Mouse (Mus musculus): ENCODE measurements around the gene Sucla2. TPM values are rescaled to one million over a fixed set of nuclear protein-coding genes. Genes with fewer than 3 reads are reported as not detected.
A peak's percentile ranks its signal among the peaks of the same experiment; 100 is the strongest.
"Not testable (repeated sequence)": the region's sequence is repeated elsewhere in the genome, so short reads cannot be mapped to it uniquely, and the experiment has no call there.

The Sucla2 gene
- polyA plus RNA-seq, 1 experiment from 2014 or later: 111 TPM

DNA sequence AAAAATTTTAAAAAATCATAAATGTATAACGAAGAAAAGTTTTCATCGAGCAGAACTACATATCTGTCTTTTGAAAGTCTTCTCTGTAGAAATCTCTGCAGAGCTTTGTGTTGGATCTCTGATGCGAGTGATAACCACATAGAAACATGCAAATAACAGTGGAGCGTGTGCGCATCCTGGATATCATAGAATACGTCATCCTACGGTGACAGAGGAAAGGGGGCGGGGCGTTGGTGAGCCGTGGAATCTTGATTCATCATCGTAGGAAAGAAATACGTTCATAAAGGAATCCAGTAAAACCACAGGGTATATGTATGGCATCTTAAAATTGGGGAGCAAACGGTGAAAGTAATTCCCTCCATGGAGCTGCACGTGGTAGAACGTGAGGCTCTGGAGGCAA, 17.9 kb upstream of the Sucla2 start:
- DNase-seq (ENCODE audit: low spot score): no peak
- Histone ChIP-seq H3K9ac (ENCODE audit: low read length) (no peak overlapping the region), H3K4me2 (ENCODE audit: low read length) (no peak overlapping the region), H3K9me3 (replicated peaks; ENCODE audit: control insufficient read depth, low read length) (no peaks in the 10 kb centered on the region), H3K27me3 (replicated peaks; ENCODE audit: control insufficient read depth, insufficient read depth, low read length) (no peaks in the 10 kb centered on the region), H3K27ac (ENCODE audit: low read depth, low read length) (no peak overlapping the region), H3K4me3 (ENCODE audit: low read depth, low read length) (no peak overlapping the region), H3K36me3 (ENCODE audit: control insufficient read depth, insufficient read depth, low read length) (peaks cover 6% of the 10 kb centered on the region; the same call in 1 of the 2 replicates), H3K4me1 (ENCODE audit: control insufficient read depth, insufficient read depth, low read length) (peaks cover 20% of the 10 kb centered on the region)
- no peak for ATAC-seq
- 91% methylated on average over 15 of the region's 15 CpGs for WGBS

DNA sequence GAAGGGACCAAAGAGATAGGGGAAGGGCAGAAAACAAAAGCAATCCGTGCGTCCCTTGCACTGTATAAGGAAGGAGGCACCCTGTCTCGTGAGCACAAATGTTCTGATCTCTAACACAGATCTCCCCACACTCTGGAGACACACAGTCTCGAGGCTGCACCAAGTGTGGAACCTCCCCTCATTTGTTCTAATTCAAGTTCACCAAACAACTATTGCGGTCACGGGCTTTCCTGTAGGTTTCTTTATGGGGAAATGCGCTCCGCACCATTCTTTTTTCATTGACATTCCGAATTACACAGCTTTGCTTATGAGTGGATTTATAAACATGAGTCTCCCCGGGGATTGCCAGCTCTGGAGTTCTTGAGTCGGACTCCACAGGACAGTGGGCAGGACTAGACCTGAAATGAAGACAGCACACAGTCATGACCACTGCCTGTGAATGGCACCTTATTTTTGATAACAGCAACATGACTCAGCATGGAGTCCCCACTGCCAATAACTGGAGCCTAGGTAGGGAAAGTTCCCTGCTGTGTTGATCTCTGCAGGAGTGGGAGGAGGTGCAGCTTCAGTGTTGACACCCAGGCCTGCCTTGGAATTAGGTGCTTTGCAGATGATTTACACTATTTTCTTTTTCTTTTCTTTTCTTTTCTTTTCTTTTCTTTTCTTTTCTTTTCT, 17.3 kb upstream of the Sucla2 start:
- Histone ChIP-seq H3K27me3 (replicated peaks; ENCODE audit: control insufficient read depth, insufficient read depth, low read length) (no peaks in the 10 kb centered on the region), H3K9me3 (replicated peaks; ENCODE audit: control insufficient read depth, low read length) (no peaks in the 10 kb centered on the region), H3K4me2 (ENCODE audit: low read length) (no peak overlapping the region), H3K9ac (ENCODE audit: low read length) (no peak overlapping the region), H3K36me3 (ENCODE audit: control insufficient read depth, insufficient read depth, low read length) (peaks cover 10% of the 10 kb centered on the region; the same call in 1 of the 2 replicates), H3K27ac (ENCODE audit: low read depth, low read length) (no peak overlapping the region), H3K4me3 (ENCODE audit: low read depth, low read length) (no peak overlapping the region), H3K4me1 (ENCODE audit: control insufficient read depth, insufficient read depth, low read length) (peaks cover 14% of the 10 kb centered on the region)
- no peak for DNase-seq (ENCODE audit: low spot score)
- 83% methylated on average over 11 of the region's 11 CpGs for WGBS
- no peak for ATAC-seq

DNA sequence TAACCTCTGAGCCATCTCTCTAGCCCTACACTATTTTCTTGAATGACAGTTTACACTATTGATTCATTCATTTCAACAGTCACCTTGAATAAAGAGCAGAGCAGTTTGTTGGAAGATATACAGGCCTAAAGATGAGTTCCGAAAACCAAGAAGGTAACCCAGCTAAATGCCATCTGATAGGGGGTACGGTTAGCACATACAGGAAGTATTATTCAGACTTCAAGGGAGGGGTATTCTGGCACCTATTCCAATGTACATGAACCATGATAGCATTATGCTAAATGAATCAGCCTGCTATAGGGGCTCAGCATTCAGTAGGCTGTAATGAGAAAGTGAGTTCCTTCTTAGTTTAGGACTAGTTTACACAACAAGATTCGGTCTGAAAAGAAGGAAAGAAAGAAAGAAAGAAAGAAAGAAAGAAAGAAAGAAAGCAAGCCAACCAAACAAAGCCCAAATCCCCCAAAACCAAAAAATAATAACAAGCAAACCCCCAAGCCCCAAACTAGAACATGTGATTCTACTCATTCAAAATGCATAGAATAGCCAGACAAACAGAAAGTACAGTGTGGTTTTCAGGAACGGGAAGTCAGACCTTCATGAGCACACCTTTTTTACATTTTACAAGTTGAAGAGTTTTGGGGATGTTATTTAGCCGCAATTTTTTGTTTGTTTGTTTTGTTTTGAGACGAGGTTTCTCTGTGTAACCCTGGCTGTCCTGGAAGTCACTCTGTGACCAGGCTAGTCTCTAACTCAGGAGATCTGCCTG, 16.3 kb upstream of the Sucla2 start:
- Histone ChIP-seq H3K4me1 (ENCODE audit: control insufficient read depth, insufficient read depth, low read length) (peaks cover 8% of the 10 kb centered on the region), H3K9me3 (replicated peaks; ENCODE audit: control insufficient read depth, low read length) (no peaks in the 10 kb centered on the region), H3K4me2 (ENCODE audit: low read length) (no peak overlapping the region), H3K4me3 (ENCODE audit: low read depth, low read length) (no peak overlapping the region), H3K9ac (ENCODE audit: low read length) (no peak overlapping the region), H3K27ac (ENCODE audit: low read depth, low read length) (no peak overlapping the region), H3K36me3 (ENCODE audit: control insufficient read depth, insufficient read depth, low read length) (peaks cover 12% of the 10 kb centered on the region; the same call in 1 of the 2 replicates), H3K27me3 (replicated peaks; ENCODE audit: control insufficient read depth, insufficient read depth, low read length) (no peaks in the 10 kb centered on the region)
- no peak for DNase-seq (ENCODE audit: low spot score)
- ATAC-seq: no peak; the same call in 1 of the 2 replicates
- WGBS: 92% methylated on average over 6 of the region's 6 CpGs

GRCm38 (mm10) chr14:73509765-73510423, 15.2 kb upstream of the Sucla2 start, which contains the start of gene Med4:
Gene Med4 (plus strand): TSS chr14:73510025.
- WGBS: under 1% methylated on average over 41 of the region's 41 CpGs

GRCm38 (mm10) chr14:73524136-73524535, 983 bp upstream of the Sucla2 start:
- Histone ChIP-seq H3K4me2 (ENCODE audit: low read length) (no peak overlapping the region; the same call in 1 of the 2 replicates), H3K4me1 (ENCODE audit: control insufficient read depth, insufficient read depth, low read length) (peaks cover 2% of the 10 kb centered on the region; the same call in 1 of the 2 replicates), H3K27me3 (replicated peaks; ENCODE audit: control insufficient read depth, insufficient read depth, low read length) (no peaks in the 10 kb centered on the region), H3K9me3 (replicated peaks; ENCODE audit: control insufficient read depth, low read length) (no peaks in the 10 kb centered on the region), H3K4me3 (ENCODE audit: low read depth, low read length) (no peak overlapping the region), H3K36me3 (ENCODE audit: control insufficient read depth, insufficient read depth, low read length) (no peaks in the 10 kb centered on the region), H3K27ac (ENCODE audit: low read depth, low read length) (no peak overlapping the region), H3K9ac (ENCODE audit: low read length) (no peak overlapping the region)
- ATAC-seq: no peak
- WGBS: 65% methylated on average over 3 of the region's 3 CpGs
- no peak for DNase-seq (ENCODE audit: low spot score)

More at GRCm38 (mm10) chr14:73509765-73510423, 15.2 kb upstream of the Sucla2 start, which contains the start of gene Med4:
- Histone ChIP-seq H3K4me1 (ENCODE audit: control insufficient read depth, insufficient read depth, low read length) (peaks cover 7% of the 10 kb centered on the region), H3K27ac (ENCODE audit: low read depth, low read length) (no peak within 1 kb of the TSS), H3K4me2 (ENCODE audit: low read length) (peak within 1 kb of the TSS; percentile 92), H3K9ac (ENCODE audit: low read length) (peak within 1 kb of the TSS; percentile 90), H3K4me3 (ENCODE audit: low read depth, low read length) (peak within 1 kb of the TSS; percentile 83), H3K36me3 (ENCODE audit: control insufficient read depth, insufficient read depth, low read length) (peaks cover 19% of the 10 kb centered on the region), H3K9me3 (replicated peaks; ENCODE audit: control insufficient read depth, low read length) (no peaks in the 10 kb centered on the region), H3K27me3 (replicated peaks; ENCODE audit: control insufficient read depth, insufficient read depth, low read length) (no peaks in the 10 kb centered on the region)
- peak; percentile 96 for DNase-seq (ENCODE audit: low spot score)
- ATAC-seq: peak; percentile 98

- not testable (repeated sequence) for ATAC-seq
- WGBS: 94% methylated on average over 3 of the region's 3 CpGs
Measured at GRCm38 (mm10) chr14:73528661-73529060, 3.5 kb downstream of the Sucla2 start.

DNA sequence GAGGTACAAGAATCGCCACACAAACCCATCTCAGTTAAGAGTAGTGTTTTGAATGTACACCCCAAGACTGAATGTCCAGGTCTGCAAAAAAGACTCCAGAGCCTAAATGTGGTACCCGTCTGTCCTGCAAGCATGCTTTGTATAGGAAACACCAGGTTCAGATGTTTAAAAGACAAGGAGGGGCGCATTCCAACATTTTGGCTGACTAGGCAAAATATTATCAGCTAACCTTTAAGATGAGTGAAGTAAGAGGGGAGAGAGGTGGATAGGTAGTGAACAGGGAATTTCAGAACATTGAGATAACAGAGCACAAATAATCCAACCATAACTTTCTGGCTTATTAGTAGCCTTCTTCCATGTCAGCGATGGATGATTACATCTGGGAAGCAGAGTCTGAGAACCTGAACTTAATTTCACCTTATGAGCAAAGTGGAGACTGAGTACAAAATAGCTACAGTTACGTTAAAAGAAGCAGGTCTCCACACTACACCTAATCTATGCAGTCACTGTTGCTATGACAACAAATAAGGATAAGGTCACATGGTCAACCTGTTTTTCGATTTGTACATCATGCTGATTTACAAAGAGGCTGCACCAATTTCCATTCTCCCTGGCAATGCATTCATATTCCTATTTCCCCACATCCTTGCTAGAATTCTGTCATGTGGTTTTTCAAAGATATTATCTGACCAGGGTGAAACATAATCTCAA, 8.8 kb downstream of the Sucla2 start:
- 67% methylated on average over 6 of the region's 6 CpGs for WGBS
- ATAC-seq: no peak

More at GRCm38 (mm10) chr14:73528661-73529060, 3.5 kb downstream of the Sucla2 start:
- not testable (repeated sequence) for H3K27me3 ChIP-seq (replicated peaks; ENCODE audit: control insufficient read depth, insufficient read depth, low read length); H3K27ac ChIP-seq (ENCODE audit: low read depth, low read length); H3K4me3 ChIP-seq (ENCODE audit: low read depth, low read length); H3K4me1 ChIP-seq (ENCODE audit: control insufficient read depth, insufficient read depth, low read length); H3K9me3 ChIP-seq (replicated peaks; ENCODE audit: control insufficient read depth, low read length); H3K36me3 ChIP-seq (ENCODE audit: control insufficient read depth, insufficient read depth, low read length); DNase-seq (ENCODE audit: low spot score); H3K4me2 ChIP-seq (ENCODE audit: low read length); H3K9ac ChIP-seq (ENCODE audit: low read length)

DNA sequence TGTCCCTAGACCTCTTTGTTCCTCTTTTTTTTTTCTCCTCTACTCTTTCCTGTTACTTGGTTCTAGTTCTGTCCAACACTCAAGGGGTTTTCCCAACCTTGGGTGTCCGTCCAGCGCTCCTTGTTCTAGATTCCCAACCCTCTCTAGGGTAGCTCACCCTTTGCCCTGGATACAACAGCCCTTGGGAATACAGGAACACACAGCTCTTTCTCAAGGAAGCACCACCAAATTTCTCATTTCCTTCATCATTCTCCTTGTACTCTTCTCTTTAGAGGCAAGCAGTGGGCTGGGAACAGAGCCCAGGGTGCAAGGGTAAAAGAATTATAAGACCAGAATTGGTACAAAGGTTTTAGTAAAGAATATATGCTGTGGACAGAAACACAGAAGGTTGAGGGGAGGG, 10.5 kb downstream of the Sucla2 start:
- Histone ChIP-seq H3K4me2 (ENCODE audit: low read length) (no peak overlapping the region), H3K4me1 (ENCODE audit: control insufficient read depth, insufficient read depth, low read length) (no peaks in the 10 kb centered on the region), H3K27me3 (replicated peaks; ENCODE audit: control insufficient read depth, insufficient read depth, low read length) (no peaks in the 10 kb centered on the region), H3K36me3 (ENCODE audit: control insufficient read depth, insufficient read depth, low read length) (no peaks in the 10 kb centered on the region), H3K4me3 (ENCODE audit: low read depth, low read length) (no peak overlapping the region), H3K27ac (ENCODE audit: low read depth, low read length) (no peak overlapping the region), H3K9me3 (replicated peaks; ENCODE audit: control insufficient read depth, low read length) (no peaks in the 10 kb centered on the region), H3K9ac (ENCODE audit: low read length) (no peak overlapping the region)
- WGBS: 86% methylated on average over 2 of the region's 2 CpGs
- ATAC-seq: no peak
- DNase-seq (ENCODE audit: low spot score): no peak

More for the DNA sequence above, 8.8 kb downstream of the Sucla2 start:
- H3K4me3 ChIP-seq (ENCODE audit: low read depth, low read length): no peak overlapping the region
- no peaks in the 10 kb centered on the region for H3K36me3 ChIP-seq (ENCODE audit: control insufficient read depth, insufficient read depth, low read length)
- H3K4me2 ChIP-seq (ENCODE audit: low read length): no peak overlapping the region
- H3K27ac ChIP-seq (ENCODE audit: low read depth, low read length): no peak overlapping the region
- H3K4me1 ChIP-seq (ENCODE audit: control insufficient read depth, insufficient read depth, low read length): no peaks in the 10 kb centered on the region
- no peaks in the 10 kb centered on the region for H3K9me3 ChIP-seq (replicated peaks; ENCODE audit: control insufficient read depth, low read length)
- no peak overlapping the region for H3K9ac ChIP-seq (ENCODE audit: low read length)
- peak; percentile 9 for DNase-seq (ENCODE audit: low spot score)
- no peaks in the 10 kb centered on the region for H3K27me3 ChIP-seq (replicated peaks; ENCODE audit: control insufficient read depth, insufficient read depth, low read length)

All from forebrain, embryonic 14.5 days (tissue).